Mouse (Mus musculus): ENCODE data around the gene Eif3k. TPM values are rescaled to one million over a fixed set of nuclear protein-coding genes. Genes with fewer than 3 reads are reported as not detected.

Eif3k gene
- polyA plus RNA-seq (2016; fragmentation: Nextera tagmentation; extraction: Ambion mirVana) = 298 and 331 TPM in 2 replicates

DNA sequence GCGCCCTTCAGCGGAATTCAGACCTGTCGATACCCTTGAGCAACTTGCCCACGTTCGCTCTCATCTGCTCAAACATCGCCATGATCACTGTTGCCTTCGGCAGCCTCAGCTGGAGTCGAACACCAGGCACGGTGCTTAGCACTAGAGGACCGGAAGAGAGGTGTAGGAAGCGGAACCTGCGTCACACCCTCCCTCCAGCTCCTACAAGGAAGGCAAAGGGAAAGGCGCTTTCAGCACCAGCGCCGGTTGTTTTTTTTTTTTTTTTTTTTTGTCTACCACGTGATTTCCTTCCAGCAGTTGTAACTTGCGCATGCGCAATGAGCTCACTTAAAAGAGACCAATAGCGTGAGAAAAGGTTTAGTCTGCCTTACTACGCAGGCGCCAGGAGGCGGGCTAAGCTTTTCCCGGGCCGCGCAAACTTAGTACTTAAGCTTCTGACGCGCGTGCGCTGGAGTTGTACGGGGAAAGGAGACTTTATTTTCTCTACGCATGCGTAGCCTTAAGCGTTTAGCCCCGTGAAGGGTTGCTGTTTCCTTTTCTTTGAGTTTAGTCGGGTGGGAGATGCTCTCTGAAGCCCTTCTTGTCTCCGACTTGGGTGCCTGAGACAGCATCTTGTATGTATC lies at the start of gene Eif3k, which contains the start of gene Map4k1:
Gene Eif3k (minus strand): TSS at position 214 of the 623 bp plus-strand sequence.
Gene Map4k1 (plus strand): TSS at position 400 of the 623 bp plus-strand sequence.
- under 1% methylated on average over 36 of the region's 36 CpGs for WGBS
- Histone ChIP-seq H3K9ac (peak within 1 kb of the TSS; percentile 78), H3K9me3 (replicated peaks) (no peaks in the 10 kb centered on the region), H3K4me2 (replicated peaks) (peak within 1 kb of the TSS; percentile 97), H3K36me3 (peaks cover 28% of the 10 kb centered on the region), H3K4me1 (peaks cover 14% of the 10 kb centered on the region), H3K27ac (peak within 1 kb of the TSS; percentile 68; the same call in 1 of the 2 replicates), H3K4me3 (peak within 1 kb of the TSS; percentile 77), H3K27me3 (no peaks in the 10 kb centered on the region)
- ATAC-seq (ENCODE audit: low FRiP score) = peak; percentile 95

DNA sequence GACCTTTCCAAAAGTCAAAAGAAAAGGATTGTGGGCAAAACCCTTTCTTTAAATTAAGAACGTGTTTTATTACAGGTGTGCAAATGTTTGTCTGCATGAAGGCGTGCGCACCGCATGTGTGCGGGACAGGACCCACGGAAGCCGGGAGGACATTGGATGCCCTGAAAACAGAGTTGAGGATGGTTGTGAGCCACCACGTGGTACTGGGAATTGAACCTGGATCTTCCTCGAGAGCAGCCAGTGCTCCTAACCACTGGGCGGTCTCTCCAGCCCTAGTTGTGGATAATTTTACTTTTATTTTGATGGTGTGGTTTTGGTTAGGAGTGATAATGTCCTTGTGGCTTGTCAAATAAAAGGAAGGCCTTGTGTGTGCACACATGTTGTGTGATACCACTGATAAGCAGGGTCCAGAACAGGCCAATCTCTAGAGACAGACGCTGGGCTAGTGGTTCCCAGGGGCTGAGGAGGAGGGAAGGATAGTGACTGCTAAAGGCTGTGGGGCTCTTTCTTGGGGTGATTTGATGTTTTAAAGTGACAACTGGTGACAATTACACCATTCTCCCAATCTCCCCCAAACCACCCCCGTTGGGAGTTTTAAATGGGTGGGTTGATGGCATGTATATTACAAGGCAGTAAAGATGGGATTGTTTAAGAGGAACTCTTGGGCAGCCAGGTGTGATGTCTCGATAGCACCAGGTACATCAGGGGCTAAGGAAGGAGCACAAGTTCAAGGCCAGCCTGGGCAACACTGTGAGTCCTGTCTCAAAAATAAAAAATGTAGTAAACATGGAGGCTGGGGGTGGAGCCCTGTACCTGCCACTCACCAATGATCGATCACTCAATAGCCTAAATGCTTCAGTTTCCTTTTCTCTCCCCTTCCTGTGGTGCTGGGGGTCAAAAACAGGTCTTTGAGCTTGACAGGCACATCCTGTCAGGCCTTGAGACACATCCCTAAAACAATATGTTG lies 48.3 kb upstream of the Eif3k start:
- WGBS = 90% methylated on average over 14 of the region's 14 CpGs
- H3K9me3 ChIP-seq (replicated peaks) = no peaks in the 10 kb centered on the region
- ATAC-seq (ENCODE audit: low FRiP score) = no peak
- H3K4me1 ChIP-seq = no peaks in the 10 kb centered on the region
- no peak overlapping the region for H3K4me3 ChIP-seq
- H3K4me2 ChIP-seq (replicated peaks) = no peak overlapping the region
- no peak overlapping the region for H3K27ac ChIP-seq
- no peak overlapping the region for H3K9ac ChIP-seq
- no peaks in the 10 kb centered on the region for H3K27me3 ChIP-seq
- no peaks in the 10 kb centered on the region for H3K36me3 ChIP-seq

DNA sequence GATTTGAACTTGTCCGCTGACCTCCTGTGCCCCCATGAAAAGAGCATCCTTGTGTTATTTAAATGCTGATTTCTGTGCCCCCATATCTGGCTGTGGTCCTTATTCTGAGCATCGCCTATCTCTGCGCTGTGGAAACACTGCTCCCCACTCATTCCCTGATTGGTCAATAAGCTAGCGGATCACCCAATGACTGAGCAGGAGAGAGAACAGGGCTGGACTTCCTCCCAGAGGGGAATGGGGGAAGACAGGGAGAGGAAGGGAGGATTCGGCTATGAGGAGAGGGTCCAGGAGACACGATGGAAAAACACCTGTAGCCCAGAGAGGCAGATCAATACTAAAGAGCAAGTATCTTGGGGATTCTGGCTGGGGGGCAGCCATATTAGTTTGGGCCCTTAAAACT lies 47.1 kb upstream of the Eif3k start:
- Histone ChIP-seq H3K4me3 (no peak overlapping the region), H3K4me2 (replicated peaks) (no peak overlapping the region), H3K36me3 (no peaks in the 10 kb centered on the region), H3K4me1 (no peaks in the 10 kb centered on the region), H3K9me3 (replicated peaks) (no peaks in the 10 kb centered on the region), H3K9ac (no peak overlapping the region), H3K27me3 (no peaks in the 10 kb centered on the region), H3K27ac (no peak overlapping the region)
- 86% methylated on average over 6 of the region's 6 CpGs for WGBS
- no peak for ATAC-seq (ENCODE audit: low FRiP score)

DNA sequence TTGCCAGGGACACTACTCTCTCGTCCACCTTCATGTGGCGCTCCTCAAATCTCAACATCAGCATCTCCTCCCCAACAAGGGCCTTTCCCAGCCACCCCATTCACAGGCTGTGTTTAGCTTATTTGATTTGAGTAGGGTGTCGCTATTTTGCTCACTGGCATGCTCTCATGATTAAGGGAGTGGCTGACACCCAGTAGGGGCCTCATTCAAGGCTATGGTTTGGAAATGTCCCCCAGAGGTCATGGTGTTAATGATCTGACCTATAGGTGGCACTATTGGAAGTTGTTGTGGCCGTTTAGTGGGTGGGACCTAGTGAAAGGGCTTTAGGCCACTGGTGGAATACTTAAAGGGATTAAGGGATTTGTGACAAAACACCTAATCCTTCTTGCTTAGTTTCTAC lies 45.1 kb upstream of the Eif3k start:
- Histone ChIP-seq H3K9ac (no peak overlapping the region), H3K27me3 (no peaks in the 10 kb centered on the region), H3K4me2 (replicated peaks) (no peak overlapping the region), H3K27ac (no peak overlapping the region), H3K9me3 (replicated peaks) (no peaks in the 10 kb centered on the region), H3K4me3 (no peak overlapping the region), H3K36me3 (no peaks in the 10 kb centered on the region), H3K4me1 (no peaks in the 10 kb centered on the region)
- WGBS = 83% methylated on average over 4 of the region's 4 CpGs
- no peak for ATAC-seq (ENCODE audit: low FRiP score)

DNA sequence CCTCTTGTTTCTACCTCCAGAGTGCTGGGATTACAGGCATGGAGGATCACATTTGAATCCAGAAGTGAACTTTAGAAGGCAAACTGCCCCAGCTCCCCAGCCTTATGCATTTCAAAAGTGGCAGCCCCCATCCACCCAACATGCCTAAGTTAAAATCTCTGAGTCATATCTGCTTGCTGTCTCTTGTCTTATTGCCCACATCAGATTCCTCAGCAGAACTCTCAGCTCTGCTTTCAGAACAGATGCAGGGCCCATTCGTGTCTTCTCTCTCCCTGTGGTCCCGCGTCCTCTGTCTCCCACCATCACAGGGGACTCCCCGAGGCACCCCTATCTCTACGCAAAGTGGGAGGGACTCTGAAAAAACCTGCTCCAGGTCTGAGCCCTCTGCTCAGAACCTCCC lies 44.5 kb upstream of the Eif3k start:
- 91% methylated on average over 5 of the region's 5 CpGs for WGBS
- no peak overlapping the region for H3K4me2 ChIP-seq (replicated peaks)

DNA sequence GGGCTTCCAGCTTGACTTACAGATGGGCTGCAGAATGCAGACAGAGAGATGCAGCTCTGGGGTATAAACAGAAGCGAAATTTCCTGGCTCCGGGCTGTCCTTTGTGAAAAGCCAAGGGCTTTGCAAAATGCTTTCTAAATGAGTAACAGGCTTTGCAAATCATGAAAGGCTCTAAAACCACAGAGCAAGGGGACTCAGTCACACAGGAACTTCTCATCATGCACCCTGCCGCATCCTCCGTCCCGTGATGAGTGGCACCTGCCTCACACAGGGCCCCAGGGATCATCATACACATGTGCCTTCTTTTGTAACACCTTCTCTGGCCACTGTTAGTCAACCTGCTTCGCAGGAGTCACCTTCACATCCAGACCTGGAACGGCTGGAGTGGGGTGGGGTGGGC lies 43.9 kb upstream of the Eif3k start:
- Histone ChIP-seq H3K27ac (no peak overlapping the region), H3K4me2 (replicated peaks) (no peak overlapping the region), H3K9me3 (replicated peaks) (no peaks in the 10 kb centered on the region), H3K4me3 (no peak overlapping the region), H3K36me3 (no peaks in the 10 kb centered on the region), H3K9ac (no peak overlapping the region), H3K4me1 (no peaks in the 10 kb centered on the region), H3K27me3 (peaks cover 9% of the 10 kb centered on the region)
- WGBS = 73% methylated on average over 7 of the region's 7 CpGs
- no peak for ATAC-seq (ENCODE audit: low FRiP score)

More for the DNA sequence above, 44.5 kb upstream of the Eif3k start:
- no peak overlapping the region for H3K4me3 ChIP-seq
- H3K36me3 ChIP-seq = no peaks in the 10 kb centered on the region
- no peaks in the 10 kb centered on the region for H3K9me3 ChIP-seq (replicated peaks)
- ATAC-seq (ENCODE audit: low FRiP score) = no peak
- H3K27ac ChIP-seq = no peak overlapping the region
- no peaks in the 10 kb centered on the region for H3K4me1 ChIP-seq
- H3K9ac ChIP-seq = no peak overlapping the region
- peaks cover 3% of the 10 kb centered on the region for H3K27me3 ChIP-seq

DNA sequence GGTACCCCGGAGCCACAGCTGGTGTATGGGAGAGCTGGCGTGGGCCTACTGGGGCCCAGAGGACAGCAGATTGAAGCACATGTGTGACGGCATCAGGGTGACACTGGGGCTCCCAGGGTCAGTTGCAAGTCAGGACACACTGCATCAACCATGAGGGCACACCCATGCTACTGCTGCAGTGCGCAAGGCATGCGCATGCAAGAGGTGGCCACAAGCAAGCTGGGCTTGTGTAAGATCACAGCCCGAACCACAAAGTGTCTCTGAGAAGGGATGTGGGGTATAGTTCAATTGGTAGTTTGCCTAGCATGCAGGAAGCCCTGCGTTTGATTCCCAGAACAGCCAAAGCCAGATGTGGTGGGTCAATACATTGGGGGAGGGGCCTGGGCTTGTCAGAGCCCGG lies 41.9 kb upstream of the Eif3k start:
- no peaks in the 10 kb centered on the region for H3K9me3 ChIP-seq (replicated peaks)
- no peak for ATAC-seq (ENCODE audit: low FRiP score)
- no peak overlapping the region for H3K9ac ChIP-seq
- H3K4me1 ChIP-seq = peaks cover 8% of the 10 kb centered on the region
- H3K27ac ChIP-seq = no peak overlapping the region
- H3K4me2 ChIP-seq (replicated peaks) = no peak overlapping the region
- no peaks in the 10 kb centered on the region for H3K36me3 ChIP-seq
- peaks cover 30% of the 10 kb centered on the region for H3K27me3 ChIP-seq
- WGBS = 88% methylated on average over 8 of the region's 8 CpGs
- no peak overlapping the region for H3K4me3 ChIP-seq

DNA sequence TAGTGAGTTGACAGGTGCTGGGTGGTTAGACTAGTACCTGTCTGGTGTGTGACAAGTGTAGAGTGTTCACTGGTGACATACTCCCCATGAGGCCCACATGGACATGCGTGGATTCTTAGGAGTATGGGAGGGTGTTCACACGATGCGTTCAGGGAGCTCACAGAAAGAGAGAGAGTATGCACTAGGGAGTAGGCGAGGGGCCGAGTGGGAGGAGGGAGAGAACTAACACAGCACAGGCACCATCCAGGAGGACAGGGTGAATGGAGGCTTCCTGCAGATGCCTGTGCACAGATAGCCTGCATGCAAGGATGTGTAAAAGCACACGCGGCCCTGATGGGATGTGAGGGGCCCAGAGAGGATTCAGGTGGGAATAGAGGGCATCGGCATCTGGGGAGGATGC lies 40.8 kb upstream of the Eif3k start:
- Histone ChIP-seq H3K27me3 (peaks cover 40% of the 10 kb centered on the region), H3K36me3 (no peaks in the 10 kb centered on the region), H3K9me3 (replicated peaks) (no peaks in the 10 kb centered on the region), H3K4me2 (replicated peaks) (no peak overlapping the region), H3K27ac (no peak overlapping the region), H3K4me1 (peaks cover 8% of the 10 kb centered on the region), H3K9ac (no peak overlapping the region), H3K4me3 (no peak overlapping the region)
- WGBS = 86% methylated on average over 8 of the region's 8 CpGs
- no peak for ATAC-seq (ENCODE audit: low FRiP score)

DNA sequence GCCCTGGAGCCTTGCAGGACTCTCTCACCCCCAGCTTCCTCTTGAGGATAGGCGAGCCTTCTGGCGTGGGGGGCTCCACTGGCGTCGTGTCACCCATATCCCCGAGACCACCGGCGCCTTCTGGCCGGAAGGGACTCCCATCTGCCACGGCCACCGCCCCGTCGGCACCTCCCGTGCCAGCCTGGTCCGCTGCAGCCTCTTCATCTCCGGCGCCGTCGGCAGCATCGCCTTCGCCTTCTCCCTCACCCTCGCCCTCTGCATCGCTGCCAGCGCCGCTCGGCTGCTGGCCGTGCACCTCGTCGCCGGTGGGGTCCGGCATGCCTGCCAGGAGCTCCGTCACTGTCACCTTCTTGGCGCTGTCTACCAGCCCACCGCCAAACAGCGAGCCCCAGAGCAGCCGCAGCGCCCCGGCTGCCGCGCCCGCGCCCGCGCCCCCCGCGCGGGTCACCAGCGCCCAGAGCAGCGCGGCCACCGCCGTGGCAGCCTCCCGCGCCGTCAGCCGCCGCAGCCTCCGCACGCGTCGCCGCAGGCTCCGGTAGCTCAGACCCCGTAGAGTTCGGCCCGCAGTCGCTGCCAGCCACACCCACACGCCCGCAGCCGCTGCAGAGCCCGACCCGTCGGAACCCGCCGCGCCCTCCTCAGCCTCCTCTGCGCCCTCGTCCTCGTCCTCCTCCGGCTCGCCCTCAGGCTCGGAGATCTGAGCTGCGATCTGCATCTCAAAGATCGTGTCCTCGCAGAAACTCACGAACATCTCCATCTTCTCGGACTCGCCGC lies 38.0 kb upstream of the Eif3k start:
- Histone ChIP-seq H3K4me2 (replicated peaks) (peak overlapping the region; percentile 69), H3K27me3 (peaks cover 53% of the 10 kb centered on the region), H3K9ac (peak overlapping the region; percentile 49), H3K9me3 (replicated peaks) (peaks cover 6% of the 10 kb centered on the region; the same call in 1 of the 2 replicates), H3K36me3 (no peaks in the 10 kb centered on the region), H3K27ac (no peak overlapping the region), H3K4me1 (peaks cover 8% of the 10 kb centered on the region), H3K4me3 (peak overlapping the region; percentile 44)
- no peak for ATAC-seq (ENCODE audit: low FRiP score)
- WGBS = 6% methylated on average over 65 of the region's 88 CpGs

DNA sequence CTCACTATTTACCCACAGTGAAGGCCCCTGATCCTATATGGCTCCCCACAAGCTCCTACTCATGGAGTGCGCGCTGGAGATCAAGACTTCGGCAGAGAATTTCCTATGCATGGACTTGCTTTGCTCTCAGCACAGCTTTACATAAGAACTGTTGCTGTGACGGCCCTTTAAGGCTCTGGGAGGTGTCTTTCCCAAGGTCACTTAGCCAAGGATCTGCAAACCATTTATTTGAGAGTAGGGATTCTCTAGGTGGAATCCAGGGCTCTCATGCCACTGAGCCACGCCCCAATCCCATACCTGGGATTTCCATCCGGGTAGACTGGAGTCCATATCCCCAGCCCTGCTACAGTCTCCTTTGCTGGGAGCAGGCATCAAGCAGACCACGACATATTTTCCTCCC lies 35.6 kb upstream of the Eif3k start:
- peaks cover 53% of the 10 kb centered on the region for H3K27me3 ChIP-seq
- no peak for ATAC-seq (ENCODE audit: low FRiP score)
- no peak overlapping the region for H3K4me3 ChIP-seq
- H3K9me3 ChIP-seq (replicated peaks) = peaks cover 6% of the 10 kb centered on the region; the same call in 1 of the 2 replicates
- H3K36me3 ChIP-seq = no peaks in the 10 kb centered on the region
- WGBS = 82% methylated on average over 7 of the region's 7 CpGs
- no peak overlapping the region for H3K9ac ChIP-seq
- peaks cover 8% of the 10 kb centered on the region for H3K4me1 ChIP-seq
- H3K27ac ChIP-seq = no peak overlapping the region
- no peak overlapping the region for H3K4me2 ChIP-seq (replicated peaks)

DNA sequence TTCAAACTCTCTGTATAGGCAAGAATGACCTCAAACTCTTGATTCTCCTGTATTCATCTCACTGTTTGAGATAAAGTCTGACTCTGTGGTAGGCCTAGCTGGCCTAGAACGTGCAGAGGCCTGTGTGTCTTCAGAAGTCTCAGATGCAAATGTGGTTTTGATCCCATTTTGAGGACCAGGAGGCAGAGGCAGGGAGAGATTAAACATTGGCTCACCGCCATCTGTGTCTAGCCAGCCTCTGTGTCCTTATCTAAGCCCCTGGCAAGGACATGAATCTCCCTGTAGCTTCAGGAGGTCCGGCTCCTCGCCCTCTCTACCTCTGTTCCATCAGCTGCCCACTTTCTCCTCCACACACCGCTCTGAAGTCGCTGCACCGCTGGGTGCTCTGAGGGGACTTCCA lies 34.8 kb upstream of the Eif3k start:
- Histone ChIP-seq H3K4me2 (replicated peaks) (no peak overlapping the region), H3K9ac (no peak overlapping the region), H3K27me3 (peaks cover 52% of the 10 kb centered on the region), H3K9me3 (replicated peaks) (peaks cover 6% of the 10 kb centered on the region; the same call in 1 of the 2 replicates), H3K36me3 (no peaks in the 10 kb centered on the region), H3K4me3 (no peak overlapping the region), H3K27ac (no peak overlapping the region), H3K4me1 (peaks cover 8% of the 10 kb centered on the region)
- no peak for ATAC-seq (ENCODE audit: low FRiP score)
- WGBS = 86% methylated on average over 7 of the region's 7 CpGs

DNA sequence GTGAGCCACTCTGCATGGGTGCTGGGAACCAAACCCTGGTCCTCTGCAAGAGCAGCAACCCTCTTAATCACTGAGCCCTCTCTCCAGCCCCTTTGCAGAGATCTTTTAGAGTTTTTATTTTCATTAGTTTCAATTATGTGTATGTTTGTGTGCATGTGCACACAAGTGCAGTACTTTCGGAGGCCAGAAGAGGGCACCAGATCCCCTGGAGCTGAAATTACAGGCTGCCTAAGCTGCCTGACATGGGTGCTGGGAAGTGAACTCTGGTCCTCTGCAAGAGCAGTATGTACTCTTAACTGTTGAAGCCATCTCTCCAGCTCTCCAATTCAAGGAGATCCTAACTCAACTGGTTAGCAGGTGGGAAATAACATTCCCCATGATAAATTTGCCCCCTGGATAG lies 33.3 kb upstream of the Eif3k start:
- WGBS = 96% methylated on average over 1 of the region's 1 CpGs
- Histone ChIP-seq H3K4me1 (peaks cover 8% of the 10 kb centered on the region), H3K4me2 (replicated peaks) (no peak overlapping the region), H3K27me3 (peaks cover 38% of the 10 kb centered on the region), H3K9ac (no peak overlapping the region), H3K36me3 (no peaks in the 10 kb centered on the region), H3K9me3 (replicated peaks) (peaks cover 6% of the 10 kb centered on the region; the same call in 1 of the 2 replicates), H3K27ac (no peak overlapping the region), H3K4me3 (no peak overlapping the region)
- ATAC-seq (ENCODE audit: low FRiP score) = no peak

All from hindbrain, embryonic 12.5 days (tissue).